Mouse (Mus musculus) neural tube, embryonic 12.5 days (tissue): Measurements from ENCODE around the gene Cdc16. TPM values are rescaled to one million over a fixed set of nuclear protein-coding genes. Genes with fewer than 3 reads are reported as not detected.
"Not testable (repeated sequence)": the region's sequence is repeated elsewhere in the genome, so short reads cannot be mapped to it uniquely, and the experiment has no call there.

Experiments
- ATAC-seq: fragments of 200-750 bp; cut with Nextera tagmentation; 2 replicates; pipeline ENCODE4 v1.8.0; 2017; ENCODE audit warnings: low read depth, mild to moderate bottlenecking, moderate TSS enrichment, moderate library complexity; ENCODE audit not compliant: low FRiP score
- H3K27ac ChIP-seq: fragments of 300-500 bp; sonication (generic); 2 replicates; pipeline ENCODE4 v1.5.1; 2016
- H3K27me3 ChIP-seq: fragments of 300-500 bp; sonication (generic); replicated peaks from 2 replicates; pipeline ENCODE4 v1.6.1; 2016; ENCODE audit warnings: mild to moderate bottlenecking
- H3K36me3 ChIP-seq: fragments of 300-500 bp; sonication (generic); 2 replicates; pipeline ENCODE4 v1.6.1; 2016; ENCODE audit warnings: mild to moderate bottlenecking
- H3K4me1 ChIP-seq: fragments of 300-500 bp; sonication (generic); 2 replicates; pipeline ENCODE4 v1.6.1; 2016
- H3K4me2 ChIP-seq: fragments of 300-500 bp; sonication (generic); replicated peaks from 2 replicates; pipeline ENCODE4 v1.6.1; 2016; ENCODE audit warnings: mild to moderate bottlenecking
- H3K4me3 ChIP-seq: fragments of 300-500 bp; sonication (generic); 2 replicates; pipeline ENCODE4 v1.5.1; 2016
- H3K9ac ChIP-seq: fragments of 300-500 bp; sonication (generic); 2 replicates; pipeline ENCODE4 v1.6.1; 2016; ENCODE audit warnings: mild to moderate bottlenecking
- H3K9me3 ChIP-seq: fragments of 300-500 bp; sonication (generic); 2 replicates; pipeline ENCODE4 v1.6.1; 2016; ENCODE audit warnings: mild to moderate bottlenecking
- WGBS: fragments of 180-500 bp; shearing (Covaris S2); methylation state at CpG from one replicate; pipeline ENCODE4 v1.1.7; 2016; 5-methylcytosine and 5-hydroxymethylcytosine counted together
- polyA plus RNA-seq: library from polyadenylated mRNA; unstranded; fragments of >200 nt; fragmentation: Nextera tagmentation; extraction: Ambion mirVana; gene quantifications from 2 replicates; pipeline ENCODE4 v1.2.1, GENCODE M21; 2016

Gene Cdc16
- 202 and 221 TPM in 2 replicates for polyA plus RNA-seq

GRCm38 (mm10) chr8:13756982-13757804, at the start of gene Cdc16:
Gene Cdc16, plus strand, starts transcription at chr8:13757676.
- ATAC-seq: peak; percentile 97

GRCm38 (mm10) chr8:13708514-13708913, 49.0 kb upstream of the Cdc16 start:
- Histone ChIP-seq H3K27ac (no peak overlapping the region), H3K27me3 (no peaks in the 10 kb centered on the region), H3K4me2 (no peak overlapping the region), H3K9me3 (0 out of 2 replicates have a peak, but pooled peaks cover 8% of the 10 kb centered on the region), H3K9ac (no peak overlapping the region), H3K4me1 (peaks cover 8% of the 10 kb centered on the region), H3K4me3 (no peak overlapping the region), H3K36me3 (no peaks in the 10 kb centered on the region)
- WGBS: 93% methylated on average over 5 of the region's 5 CpGs
- no peak for ATAC-seq

More at GRCm38 (mm10) chr8:13756982-13757804, at the start of gene Cdc16:
- Histone ChIP-seq H3K27ac (no peak within 1 kb of the TSS), H3K36me3 (peaks cover 11% of the 10 kb centered on the region), H3K4me3 (peak within 1 kb of the TSS; percentile 96), H3K9me3 (no peaks in the 10 kb centered on the region), H3K4me1 (peaks cover 18% of the 10 kb centered on the region), H3K27me3 (no peaks in the 10 kb centered on the region), H3K9ac (peak within 1 kb of the TSS; percentile 93), H3K4me2 (peak within 1 kb of the TSS; percentile 91)
- WGBS: 10% methylated on average over 39 of the region's 40 CpGs

GRCm38 (mm10) chr8:13718980-13719379, 38.5 kb upstream of the Cdc16 start:
- no peaks in the 10 kb centered on the region for H3K27me3 ChIP-seq
- WGBS: 89% methylated on average over 8 of the region's 8 CpGs
- no peaks in the 10 kb centered on the region for H3K36me3 ChIP-seq
- H3K9ac ChIP-seq: no peak overlapping the region
- no peak overlapping the region for H3K4me2 ChIP-seq
- H3K27ac ChIP-seq: no peak overlapping the region
- no peaks in the 10 kb centered on the region for H3K4me1 ChIP-seq
- no peak overlapping the region for H3K4me3 ChIP-seq
- ATAC-seq: no peak
- H3K9me3 ChIP-seq: no peaks in the 10 kb centered on the region

GRCm38 (mm10) chr8:13725722-13726121, 31.8 kb upstream of the Cdc16 start:
- no peak overlapping the region for H3K4me3 ChIP-seq
- no peak overlapping the region for H3K27ac ChIP-seq
- ATAC-seq: no peak

GRCm38 (mm10) chr8:13727469-13728094, 29.9 kb upstream of the Cdc16 start:
- Histone ChIP-seq H3K4me2 (no peak overlapping the region), H3K27ac (no peak overlapping the region), H3K4me1 (no peaks in the 10 kb centered on the region), H3K9me3 (no peaks in the 10 kb centered on the region), H3K4me3 (no peak overlapping the region), H3K36me3 (no peaks in the 10 kb centered on the region), H3K27me3 (no peaks in the 10 kb centered on the region), H3K9ac (no peak overlapping the region)
- WGBS: 59% methylated on average over 10 of the region's 10 CpGs
- no peak for ATAC-seq

More at GRCm38 (mm10) chr8:13725722-13726121, 31.8 kb upstream of the Cdc16 start:
- Histone ChIP-seq H3K4me1 (no peaks in the 10 kb centered on the region), H3K9me3 (no peaks in the 10 kb centered on the region), H3K4me2 (no peak overlapping the region), H3K9ac (no peak overlapping the region), H3K27me3 (no peaks in the 10 kb centered on the region), H3K36me3 (no peaks in the 10 kb centered on the region)

- H3K9ac ChIP-seq: no peak overlapping the region
- no peaks in the 10 kb centered on the region for H3K36me3 ChIP-seq
- ATAC-seq: no peak
- H3K27ac ChIP-seq: no peak overlapping the region
- H3K4me1 ChIP-seq: no peaks in the 10 kb centered on the region
- no peak overlapping the region for H3K4me3 ChIP-seq
- no peaks in the 10 kb centered on the region for H3K9me3 ChIP-seq
- 55% methylated on average over 6 of the region's 6 CpGs for WGBS
- no peaks in the 10 kb centered on the region for H3K27me3 ChIP-seq
- H3K4me2 ChIP-seq: no peak overlapping the region
Observed at GRCm38 (mm10) chr8:13740323-13740770, 17.1 kb upstream of the Cdc16 start.

GRCm38 (mm10) chr8:13740817-13741613, 16.5 kb upstream of the Cdc16 start:
- no peaks in the 10 kb centered on the region for H3K9me3 ChIP-seq
- H3K9ac ChIP-seq: no peak overlapping the region
- no peaks in the 10 kb centered on the region for H3K27me3 ChIP-seq
- no peak for ATAC-seq
- no peak overlapping the region for H3K27ac ChIP-seq
- WGBS: 86% methylated on average over 7 of the region's 7 CpGs
- H3K4me1 ChIP-seq: no peaks in the 10 kb centered on the region
- H3K36me3 ChIP-seq: no peaks in the 10 kb centered on the region
- H3K4me3 ChIP-seq: no peak overlapping the region
- H3K4me2 ChIP-seq: no peak overlapping the region

- H3K9me3 ChIP-seq, H3K9ac ChIP-seq, ATAC-seq: not testable (repeated sequence)
Observed at GRCm38 (mm10) chr8:13746212-13746611, 11.3 kb upstream of the Cdc16 start.

GRCm38 (mm10) chr8:13747626-13748025, 9.8 kb upstream of the Cdc16 start:
- no peak overlapping the region for H3K9ac ChIP-seq
- H3K4me2 ChIP-seq: 0 out of 2 replicates have a peak overlapping the region, but pooled peaks have one; percentile 0
- H3K4me1 ChIP-seq: peaks cover 8% of the 10 kb centered on the region
- no peak overlapping the region for H3K4me3 ChIP-seq
- ATAC-seq: no peak
- no peaks in the 10 kb centered on the region for H3K27me3 ChIP-seq
- H3K36me3 ChIP-seq: no peaks in the 10 kb centered on the region
- WGBS: 1% methylated on average over 3 of the region's 3 CpGs
- no peaks in the 10 kb centered on the region for H3K9me3 ChIP-seq
- H3K27ac ChIP-seq: no peak overlapping the region

More at GRCm38 (mm10) chr8:13746212-13746611, 11.3 kb upstream of the Cdc16 start:
- not testable (repeated sequence) for H3K27me3 ChIP-seq, H3K4me2 ChIP-seq, H3K27ac ChIP-seq, H3K36me3 ChIP-seq, H3K4me3 ChIP-seq, H3K4me1 ChIP-seq
- WGBS: 92% methylated on average over 6 of the region's 6 CpGs

- Histone ChIP-seq H3K27me3 (no peaks in the 10 kb centered on the region), H3K9me3 (no peaks in the 10 kb centered on the region), H3K4me3 (no peak overlapping the region), H3K27ac (no peak overlapping the region), H3K4me2 (no peak overlapping the region), H3K9ac (no peak overlapping the region), H3K4me1 (peaks cover 10% of the 10 kb centered on the region), H3K36me3 (no peaks in the 10 kb centered on the region)
- whole genome bisulfite sequencing: 17% methylated on average over 2 of the region's 2 CpGs
- no peak for ATAC-seq
Observed at GRCm38 (mm10) chr8:13753680-13754079, 3.8 kb upstream of the Cdc16 start.

- Histone ChIP-seq H3K27ac (no peak overlapping the region), H3K4me1 (peaks cover 18% of the 10 kb centered on the region), H3K9ac (no peak overlapping the region), H3K4me3 (no peak overlapping the region), H3K9me3 (no peaks in the 10 kb centered on the region), H3K36me3 (peaks cover 7% of the 10 kb centered on the region), H3K4me2 (0 out of 2 replicates have a peak overlapping the region, but pooled peaks have one; percentile 4), H3K27me3 (no peaks in the 10 kb centered on the region)
- 76% methylated on average over 7 of the region's 7 CpGs for WGBS
- no peak for ATAC-seq
Observed at GRCm38 (mm10) chr8:13756480-13756879, 996 bp upstream of the Cdc16 start.
